Mouse (Mus musculus) gastrocnemius, postnatal 25 days (tissue): ENCODE measurements at regions not wholly inside any gene's neighbourhood (a gene's known extent, or its start where the extent isn't known, plus 50 kb on each side); places are given as distances from the start of the nearest gene placed in this dataset.
"Not testable (repeated sequence)": the region's sequence is repeated elsewhere in the genome, so short reads cannot be mapped to it uniquely, and the experiment has no call there.

Experiments used
- DNase-seq: peaks from one replicate; pipeline ENCODE4 v3.0.0; 2022

GRCm38 (mm10) chr14:86315974-86316373 lies 825.1 kb downstream of the Diaph3 start:
- no peak for DNase-seq

- DNase-seq = no peak
These were observed 832.0 kb downstream of the Diaph3 start for GRCm38 (mm10) chr14:86308949-86309543.

- DNase-seq = peak; percentile 25
These were observed 833.2 kb downstream of the Diaph3 start for GRCm38 (mm10) chr14:86307806-86308205.

- DNase-seq = no peak
These were observed 839.4 kb downstream of the Diaph3 start for GRCm38 (mm10) chr14:86301666-86302065.

GRCm38 (mm10) chr14:86300811-86301210 lies 840.2 kb downstream of the Diaph3 start:
- DNase-seq = no peak

- no peak for DNase-seq
These were observed 843.0 kb downstream of the Diaph3 start for GRCm38 (mm10) chr14:86297991-86298390.

GRCm38 (mm10) chr14:86294606-86295005 lies 846.4 kb downstream of the Diaph3 start:
- not testable (repeated sequence) for DNase-seq

GRCm38 (mm10) chr14:86293804-86294203 lies 847.2 kb downstream of the Diaph3 start:
- DNase-seq = no peak

- no peak for DNase-seq
These were observed 847.7 kb downstream of the Diaph3 start for GRCm38 (mm10) chr14:86293371-86293770.

GRCm38 (mm10) chr14:86290556-86290955 lies 850.5 kb downstream of the Diaph3 start:
- DNase-seq = no peak

GRCm38 (mm10) chr14:86261640-86262230 lies 879.3 kb downstream of the Diaph3 start:
- DNase-seq = no peak

- no peak for DNase-seq
These were observed 886.8 kb downstream of the Diaph3 start for GRCm38 (mm10) chr14:86254196-86254595.

GRCm38 (mm10) chr14:86251617-86252016 lies 889.4 kb downstream of the Diaph3 start:
- DNase-seq = no peak

- no peak for DNase-seq
These were observed 893.3 kb downstream of the Diaph3 start for GRCm38 (mm10) chr14:86247686-86248085.

GRCm38 (mm10) chr14:86246770-86247169 lies 894.3 kb downstream of the Diaph3 start:
- DNase-seq = no peak

- DNase-seq = no peak
These were observed 897.4 kb downstream of the Diaph3 start for GRCm38 (mm10) chr14:86243662-86244061.

GRCm38 (mm10) chr14:86242836-86243235 lies 898.2 kb downstream of the Diaph3 start:
- DNase-seq = no peak

- no peak for DNase-seq
These were observed 901.9 kb downstream of the Diaph3 start for GRCm38 (mm10) chr14:86239090-86239489.

- no peak for DNase-seq
These were observed 907.7 kb downstream of the Diaph3 start for GRCm38 (mm10) chr14:86233305-86233704.

GRCm38 (mm10) chr14:86230609-86231008 lies 910.4 kb downstream of the Diaph3 start:
- no peak for DNase-seq

- no peak for DNase-seq
These were observed 911.3 kb downstream of the Diaph3 start for GRCm38 (mm10) chr14:86229755-86230154.

- DNase-seq = no peak
These were observed 925.3 kb downstream of the Diaph3 start for GRCm38 (mm10) chr14:86215711-86216110.

GRCm38 (mm10) chr14:86211654-86212053 lies 929.4 kb downstream of the Diaph3 start:
- DNase-seq = no peak

- DNase-seq = no peak
These were observed 936.5 kb downstream of the Diaph3 start for GRCm38 (mm10) chr14:86204582-86204981.
